Mouse (Mus musculus) kidney, adult 2 months (tissue): ENCODE data around the gene Hipk3.

Source experiments
- CTCF ChIP-seq: fragments of 200-500 bp; conservative IDR thresholded peaks from 2 replicates; pipeline ENCODE4 v1.5.1; 2011; ENCODE audit warnings: low read depth, mild to moderate bottlenecking, control low read depth, low read length, moderate library complexity, mixed read lengths; ENCODE audit not compliant: insufficient read depth, insufficient read length
- POLR2A ChIP-seq: fragments of 200-500 bp; IDR thresholded peaks from one replicate; pipeline ENCODE4 v1.6.1; 2011; ENCODE audit warnings: low read depth, low read length, control low read depth

GRCm38 (mm10) chr2:104395961-104396360, 98.3 kb downstream of the Hipk3 start:
- TF ChIP-seq CTCF (no peak), POLR2A (no peak)
